In genomic region chr12:117736928-117737327, GRCm38 (mm10) we compare ENCODE assay signal across 16 mouse cellular contexts.
DNase-seq lines count a peak whose midpoint lies in the region; ATAC-seq and TF ChIP-seq lines count a peak whose summit lies in the region.
"Had no signal": no experiment of that assay in that cellular context is flagged by ENCODE, and none has a peak within 500 bp of the region (broad histone marks: within the 10 kb centered on the region; RNA-seq: fewer than 3 reads in every experiment).

No protein-coding gene starts in this region.

- no peak for TF ChIP-seq RAD21 in CH12.LX (IDR thresholded peaks at IDR 0.05; ENCODE audit: low read depth, low read length)

- no peak overlapping the region for H3K4me2 ChIP-seq in CH12.LX (ENCODE audit: insufficient read depth, low read depth, poor library complexity, severe bottlenecking)
- no peak overlapping the region for H3K4me2 ChIP-seq in forebrain, embryonic 13.5 days
- no peak overlapping the region for H3K4me2 ChIP-seq in midbrain, embryonic 12.5 days (replicated peaks)
- H3K4me2 ChIP-seq: liver, embryonic 11.5 days had no signal

- no peaks in the 10 kb centered on the region for H3K27me3 ChIP-seq in CH12.LX (replicated peaks)
- no peaks in the 10 kb centered on the region for H3K27me3 ChIP-seq in forebrain, embryonic 13.5 days
- no peaks in the 10 kb centered on the region for H3K27me3 ChIP-seq in midbrain, embryonic 12.5 days

- in situ Hi-C loops in CH12.LX (cut with MboI; ENCODE audit: low pct_ligation_motif_present, low pct_unique_long_range_greater_than_20kb, low sequenced_read_pairs), result no loop called here

- 26% methylated on average over 2 of the region's 2 CpGs for WGBS in forebrain, embryonic 13.5 days
- 44% methylated on average over 2 of the region's 2 CpGs for WGBS in midbrain, embryonic 12.5 days

- ATAC-seq in forebrain, embryonic 13.5 days, result peak; percentile 96
- peak; percentile 93 for ATAC-seq in midbrain, embryonic 12.5 days (ENCODE audit: low FRiP score, low read depth)
- ATAC-seq: intestine, postnatal 0 days had no signal

- no peak overlapping the region for H3K9ac ChIP-seq in CH12.LX (ENCODE audit: insufficient read depth, low read depth)
- no peak overlapping the region for H3K9ac ChIP-seq in forebrain, embryonic 13.5 days
- H3K9ac ChIP-seq in midbrain, embryonic 12.5 days (replicated peaks), result no peak overlapping the region

- TF ChIP-seq CTCF in CH12.LX (conservative IDR thresholded peaks at IDR 0.05 in 1 of 2, IDR thresholded peaks at IDR 0.05 in 1 of 2; ENCODE audit: low read depth in 2 of 2, low read length in 2 of 2), result no peak

- no peak for TF ChIP-seq EP300 in CH12.LX (IDR thresholded peaks at IDR 0.05; ENCODE audit: low read length)

- no peak overlapping the region for H3K4me3 ChIP-seq in CH12.LX (replicated peaks in 1 of 3; ENCODE audit: low read depth in 2 of 3, low read length in 2 of 3, poor library complexity in 1 of 3)
- H3K4me3 ChIP-seq in forebrain, embryonic 13.5 days, result no peak overlapping the region
- no peak overlapping the region for H3K4me3 ChIP-seq in midbrain, embryonic 12.5 days
- H3K4me3 ChIP-seq: heart, adult 2 months had no signal

- no peak for TF ChIP-seq POLR2A in CH12.LX (IDR thresholded peaks at IDR 0.05; ENCODE audit: low read depth, low read length)

- no peak overlapping the region for H3K27ac ChIP-seq in CH12.LX (ENCODE audit: insufficient read depth, low read depth)
- peak overlapping the region; percentile 57 for H3K27ac ChIP-seq in forebrain, embryonic 13.5 days
- peak overlapping the region; percentile 66 for H3K27ac ChIP-seq in midbrain, embryonic 12.5 days (replicated peaks)
- H3K27ac ChIP-seq: heart, adult 2 months had no signal

- H3K4me1 ChIP-seq in CH12.LX (ENCODE audit: control insufficient read depth in 1 of 2, insufficient read depth in 2 of 2), result peaks cover 4 to 24% of the 10 kb centered on the region in 2 experiments; a peak in 3 of 4 replicates
- peaks cover 19% of the 10 kb centered on the region for H3K4me1 ChIP-seq in forebrain, embryonic 13.5 days
- H3K4me1 ChIP-seq in midbrain, embryonic 12.5 days, result peaks cover 15% of the 10 kb centered on the region

- peak; percentile 18 for DNase-seq in heart, adult 11 months
- no peak for DNase-seq in heart, adult 18-20 months
- DNase-seq in CH12.LX (ENCODE audit: extremely low read depth), result peak; percentile 27
- no peak for DNase-seq in testis, postnatal 14 days (ENCODE audit: low spot score)
- no peak for DNase-seq in layer of hippocampus, adult 11-12 months (ENCODE audit: low spot score)
- no peak for DNase-seq in ovary, postnatal 14 days (ENCODE audit: low spot score)
- DNase-seq: adrenal gland, adult 8-10 months; cerebellum, adult 11 months; heart, adult 2 months; kidney, postnatal 36 days; lung, postnatal 14 days; thymus, postnatal 14 days had no signal

- dilution Hi-C loops in CH12.LX (cut with MboI; ENCODE audit: extremely low pct_ligation_motif_present, extremely low pct_unique_long_range_greater_than_20kb, low sequenced_read_pairs), result no loop called here

- H3K36me3 ChIP-seq in CH12.LX (replicated peaks in 1 of 2; ENCODE audit: control insufficient read depth in 1 of 2, insufficient read depth in 1 of 2, low read length in 1 of 2), result peaks cover 0 to 16% of the 10 kb centered on the region in 2 experiments
- H3K36me3 ChIP-seq in forebrain, embryonic 13.5 days (ENCODE audit: poor library complexity, severe bottlenecking), result no peaks in the 10 kb centered on the region
- H3K36me3 ChIP-seq in midbrain, embryonic 12.5 days, result no peaks in the 10 kb centered on the region; the same call in 1 of the 2 replicates

- H3K79me2 ChIP-seq in CH12.LX (replicated peaks; ENCODE audit: control insufficient read depth, extremely low read depth, insufficient read depth, poor library complexity, severe bottlenecking), result no peaks in the 10 kb centered on the region

- H3K9me3 ChIP-seq in CH12.LX (replicated peaks; ENCODE audit: low read length), result no peaks in the 10 kb centered on the region
- no peaks in the 10 kb centered on the region for H3K9me3 ChIP-seq in forebrain, embryonic 13.5 days (replicated peaks)
- H3K9me3 ChIP-seq in midbrain, embryonic 12.5 days, result no peaks in the 10 kb centered on the region

TF ChIP-seq in CH12.LX, 34 proteins besides CTCF, POLR2A, EP300 and RAD21:
- TF ChIP-seq TBP (conservative IDR thresholded peaks at IDR 0.05; ENCODE audit: low read depth, low read length) (no peak), KAT2A (IDR thresholded peaks at IDR 0.05; ENCODE audit: insufficient replicate concordance, low read length) (no peak), ZNF384 (IDR thresholded peaks at IDR 0.05; ENCODE audit: low read depth, low read length) (no peak), GABPA (IDR thresholded peaks at IDR 0.05; ENCODE audit: insufficient replicate concordance, low read depth, low read length) (no peak), NELFE (IDR thresholded peaks at IDR 0.05; ENCODE audit: low read depth, low read length) (no peak), POLR2AphosphoS2 (IDR thresholded peaks at IDR 0.05; ENCODE audit: low read depth, low read length) (no peak), USF1 (IDR thresholded peaks at IDR 0.05; ENCODE audit: low read depth, low read length) (no peak), JUN (IDR thresholded peaks at IDR 0.05; ENCODE audit: insufficient read depth, low read depth, low read length) (no peak), MEF2A (IDR thresholded peaks at IDR 0.05; ENCODE audit: borderline replicate concordance, low read depth, low read length) (no peak), MAX (IDR thresholded peaks at IDR 0.05; ENCODE audit: low read length) (no peak), JUND (conservative IDR thresholded peaks at IDR 0.05; ENCODE audit: low read depth, low read length) (no peak), NRF1 (IDR thresholded peaks at IDR 0.05; ENCODE audit: low read depth, low read length) (no peak), ZKSCAN1 (IDR thresholded peaks at IDR 0.05; ENCODE audit: borderline replicate concordance, low read depth, low read length) (no peak), ETS1 (conservative IDR thresholded peaks at IDR 0.05; ENCODE audit: low read depth, low read length) (no peak), UBTF (IDR thresholded peaks at IDR 0.05; ENCODE audit: low read depth, low read length) (no peak)
TF ChIP-seq in CH12.LX: peak in this region for 0.

Comparison
In these comparisons a context has a peak if more than half of its experiments do, and no peak if none do; other contexts are left out.
1. DNase-seq: peak in heart, adult 11 months (single experiment) and CH12.LX (single experiment); none in heart, adult 18-20 months (0 of 2), testis, postnatal 14 days (single experiment), layer of hippocampus, adult 11-12 months (single experiment) and ovary, postnatal 14 days (single experiment).